Mouse (Mus musculus): Measurements from ENCODE around the gene Rps4x. TPM values are rescaled to one million over a fixed set of nuclear protein-coding genes. Genes with fewer than 3 reads are reported as not detected.
A peak's percentile ranks its signal among the peaks of the same experiment; 100 is the strongest.

Rps4x gene
- total RNA-seq, 1 experiment: 1,818 TPM

- TF ChIP-seq ZNF384 (IDR thresholded peaks at IDR 0.05; ENCODE audit: low read depth, low read length): peak; percentile 99
- TF ChIP-seq CHD2 (IDR thresholded peaks at IDR 0.05; ENCODE audit: low read depth, low read length): no peak
- TF ChIP-seq HCFC1 (IDR thresholded peaks at IDR 0.05; ENCODE audit: borderline replicate concordance, insufficient read depth, low read length): peak; percentile 82
- no peaks in the 10 kb centered on the region for H3K4me1 ChIP-seq (ENCODE audit: control insufficient read depth in 2 of 2, insufficient read depth in 2 of 2, low read length in 2 of 2, poor library complexity in 1 of 2)
- H3K36me3 ChIP-seq (ENCODE audit: control insufficient read depth, insufficient read depth, low read length, poor library complexity, severe bottlenecking): no peaks in the 10 kb centered on the region
- peak; percentile 84 for DNase-seq (ENCODE audit: low read depth, low spot score)
- H3K9ac ChIP-seq (ENCODE audit: insufficient read depth, low read depth, low read length, poor library complexity, severe bottlenecking): peak within 1 kb of the TSS; percentile 95
- peak within 1 kb of the TSS; percentile 82 for H3K27ac ChIP-seq (ENCODE audit: insufficient read depth, low read depth, low read length, poor library complexity, severe bottlenecking)
- in situ Hi-C loops (cut with MboI; ENCODE audit: low sequenced_read_pairs in 2 of 2, unreplicated experiment in 2 of 2): no loop called here
- H3K9me3 ChIP-seq (ENCODE audit: control insufficient read depth, insufficient read depth, low read depth, low read length): no peaks in the 10 kb centered on the region
- peak within 1 kb of the TSS; percentile 82 to 93 for H3K4me3 ChIP-seq (ENCODE audit: insufficient read depth in 1 of 2, low read depth in 1 of 2, low read length in 2 of 2, poor library complexity in 1 of 2, severe bottlenecking in 1 of 2)
These were observed 32.4 kb downstream of the Rps4x start, which contains the start of gene Ercc6l for GRCm38 (mm10) chrX:102156618-102157422. Ercc6l (minus strand) TSS chrX:102157091.

- no peak for DNase-seq (ENCODE audit: low read depth, low spot score)
- Histone ChIP-seq H3K9me3 (ENCODE audit: control insufficient read depth, insufficient read depth, low read depth, low read length) (no peaks in the 10 kb centered on the region), H3K9ac (ENCODE audit: insufficient read depth, low read depth, low read length, poor library complexity, severe bottlenecking) (no peak overlapping the region), H3K4me1 (ENCODE audit: control insufficient read depth in 2 of 2, insufficient read depth in 2 of 2, low read length in 2 of 2, poor library complexity in 1 of 2) (no peaks in the 10 kb centered on the region), H3K36me3 (ENCODE audit: control insufficient read depth, insufficient read depth, low read length, poor library complexity, severe bottlenecking) (peaks cover 15% of the 10 kb centered on the region), H3K27ac (ENCODE audit: insufficient read depth, low read depth, low read length, poor library complexity, severe bottlenecking) (no peak overlapping the region), H3K4me3 (ENCODE audit: insufficient read depth in 1 of 2, low read depth in 1 of 2, low read length in 2 of 2, poor library complexity in 1 of 2, severe bottlenecking in 1 of 2) (no peak overlapping the region)
- in situ Hi-C loops (cut with MboI; ENCODE audit: low sequenced_read_pairs in 2 of 2, unreplicated experiment in 2 of 2): no loop called here
- no peak for TF ChIP-seq ZC3H11A (IDR thresholded peaks at IDR 0.05; ENCODE audit: borderline replicate concordance, low read depth, low read length)
- TF ChIP-seq HCFC1 (IDR thresholded peaks at IDR 0.05; ENCODE audit: borderline replicate concordance, insufficient read depth, low read length): no peak
- no peak for TF ChIP-seq CHD2 (IDR thresholded peaks at IDR 0.05; ENCODE audit: low read depth, low read length)
- TF ChIP-seq MAFK (IDR thresholded peaks at IDR 0.05; ENCODE audit: insufficient read depth, low read depth, low read length): no peak
- TF ChIP-seq ZNF384 (IDR thresholded peaks at IDR 0.05; ENCODE audit: low read depth, low read length): no peak
These were observed 48.0 kb downstream of the Rps4x start for GRCm38 (mm10) chrX:102141157-102141556.

Other genes starting within 250 kb of the Rps4x start
- gene Rtl5, start 118.1 kb downstream of the Rps4x start, total RNA-seq (2012; rRNA removed): 0.26 and 0.54 TPM in 2 replicates
- gene Pin4, start 69.9 kb downstream of the Rps4x start, total RNA-seq (2012; rRNA removed): 36.4 and 85.2 TPM in 2 replicates
- gene Ercc6l, start 32.3 kb downstream of the Rps4x start, total RNA-seq (2012; rRNA removed): 16.1 and 19.3 TPM in 2 replicates
- gene Cited1, start 62.8 kb upstream of the Rps4x start, total RNA-seq (2012; rRNA removed): 4.1 and 9.3 TPM in 2 replicates

Data from ES-E14 (cell line).